Mouse (Mus musculus) thymus, adult 18-20 months (tissue): ENCODE data around the gene Zp2.
A peak's percentile ranks its signal among the peaks of the same experiment; 100 is the strongest.

ENCODE experiments used
- DNase-seq, 2 experiments: peaks; one replicate each; pipeline ENCODE4 v3.0.0; 2022; ENCODE audit warnings: mixed read lengths in 2 of 2

Gene Zp2

GRCm38 (mm10) chr7:120128951-120129350 lies 16.1 kb downstream of the Zp2 start:
- DNase-seq, result no peak

GRCm38 (mm10) chr7:120127686-120128059 lies 17.4 kb downstream of the Zp2 start:
- no peak for DNase-seq

GRCm38 (mm10) chr7:120126976-120127685 lies 18.0 kb downstream of the Zp2 start:
- DNase-seq, result no peak

- no peak for DNase-seq
Measured at GRCm38 (mm10) chr7:120124844-120125243, 20.2 kb downstream of the Zp2 start.

- DNase-seq, result no peak
Measured at GRCm38 (mm10) chr7:120123776-120124175, 21.3 kb downstream of the Zp2 start.

- DNase-seq, result no peak
Measured at GRCm38 (mm10) chr7:120117529-120117928, 27.6 kb downstream of the Zp2 start.

- DNase-seq, result no peak
Measured at GRCm38 (mm10) chr7:120116976-120117375, 28.1 kb downstream of the Zp2 start.

- DNase-seq, result no peak
Measured at GRCm38 (mm10) chr7:120109676-120110075, 35.4 kb downstream of the Zp2 start.

GRCm38 (mm10) chr7:120106356-120106755 lies 38.7 kb downstream of the Zp2 start:
- no peak for DNase-seq

- DNase-seq, result no peak
Measured at GRCm38 (mm10) chr7:120104975-120105374, 40.1 kb downstream of the Zp2 start.

GRCm38 (mm10) chr7:120103019-120103567 lies 42.0 kb downstream of the Zp2 start:
- no peak for DNase-seq

GRCm38 (mm10) chr7:120102164-120102972 lies 42.7 kb downstream of the Zp2 start, which contains the start of gene Tmem159:
Tmem159 (plus strand) TSS chr7:120102353.
- DNase-seq, result peak; percentile 30 to 38

GRCm38 (mm10) chr7:120098403-120098802 lies 46.7 kb downstream of the Zp2 start:
- DNase-seq, result no peak

GRCm38 (mm10) chr7:120097845-120098244 lies 47.2 kb downstream of the Zp2 start:
- no peak for DNase-seq

GRCm38 (mm10) chr7:120095180-120095579 lies 49.9 kb downstream of the Zp2 start, which contains the start of gene Dnah3:
Dnah3 (minus strand) TSS chr7:120095280.
- no peak for DNase-seq

- no peak for DNase-seq
Measured at GRCm38 (mm10) chr7:120094216-120094615, 50.9 kb downstream of the Zp2 start.

- no peak for DNase-seq
Measured at GRCm38 (mm10) chr7:120093033-120093432, 52.1 kb downstream of the Zp2 start.

- DNase-seq, result no peak
Measured at GRCm38 (mm10) chr7:120080177-120080576, 64.9 kb downstream of the Zp2 start.
